Mouse (Mus musculus): ENCODE results near the gene Akap13.

Akap13 gene

DNA sequence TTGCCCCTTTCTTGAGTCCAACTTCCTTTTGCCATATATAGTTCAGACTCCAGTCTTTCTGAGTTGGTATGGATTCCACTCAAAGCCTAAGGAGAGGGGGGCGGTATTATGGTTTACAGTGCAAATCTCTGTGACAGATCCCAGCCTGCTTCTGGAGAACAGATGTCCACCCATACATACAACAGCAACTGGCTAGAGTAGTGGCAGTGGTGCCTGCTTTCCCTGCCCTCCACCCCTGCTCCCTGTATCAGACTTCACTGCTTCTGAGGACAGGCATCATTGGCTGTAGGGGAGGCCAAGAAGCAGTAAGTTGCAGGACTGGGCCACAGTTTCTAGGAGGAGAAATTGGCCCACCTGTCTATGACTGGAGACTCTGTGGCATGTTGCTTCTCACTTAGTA lies 102.9 kb downstream of the Akap13 start:
- DNase-seq (ENCODE audit: low read depth, low spot score), result no peak

DNA sequence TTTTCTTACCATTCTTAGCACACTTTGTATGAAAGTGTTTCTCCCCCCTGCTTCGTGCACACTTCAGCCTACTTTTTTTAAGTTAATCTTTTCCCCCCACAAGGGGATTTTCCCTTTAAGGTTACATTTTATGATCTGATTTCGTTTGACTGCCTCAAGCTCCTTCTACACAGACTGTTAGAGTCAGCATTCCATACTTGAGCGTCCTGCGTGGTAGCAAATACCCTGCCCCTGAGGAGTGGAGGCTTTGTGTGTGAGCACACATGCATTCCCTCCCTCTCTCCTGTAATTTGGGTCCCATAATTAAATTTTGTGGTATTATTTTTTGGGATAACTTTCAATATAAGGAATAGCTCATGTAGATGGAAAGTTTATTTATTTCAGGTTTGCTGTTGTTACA lies 103.8 kb downstream of the Akap13 start:
- no peak for DNase-seq (ENCODE audit: low read depth, low spot score)

DNA sequence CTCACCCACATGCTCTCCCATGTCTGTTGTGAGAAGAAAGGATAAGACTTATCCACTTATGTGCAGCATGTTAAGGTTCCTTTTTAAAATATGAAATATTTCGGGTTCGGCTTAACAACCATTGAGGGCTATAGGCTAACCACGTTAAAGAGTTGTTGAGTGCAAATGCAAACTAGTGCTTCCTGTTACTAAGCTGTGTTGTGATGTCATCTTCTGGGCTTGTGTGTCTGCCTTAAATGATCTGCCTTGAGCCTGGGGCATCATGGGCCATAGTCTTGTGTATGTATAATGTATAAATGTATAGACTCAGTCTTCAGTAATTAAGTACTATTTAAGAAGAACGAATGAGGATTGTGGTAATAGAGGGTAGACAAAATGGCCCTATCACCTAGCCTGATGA lies 104.6 kb downstream of the Akap13 start:
- no peak for DNase-seq (ENCODE audit: low read depth, low spot score)

GRCm38 (mm10) chr7:75560566-75560965 lies 105.2 kb downstream of the Akap13 start:
- DNase-seq (ENCODE audit: low read depth, low spot score), result no peak

DNA sequence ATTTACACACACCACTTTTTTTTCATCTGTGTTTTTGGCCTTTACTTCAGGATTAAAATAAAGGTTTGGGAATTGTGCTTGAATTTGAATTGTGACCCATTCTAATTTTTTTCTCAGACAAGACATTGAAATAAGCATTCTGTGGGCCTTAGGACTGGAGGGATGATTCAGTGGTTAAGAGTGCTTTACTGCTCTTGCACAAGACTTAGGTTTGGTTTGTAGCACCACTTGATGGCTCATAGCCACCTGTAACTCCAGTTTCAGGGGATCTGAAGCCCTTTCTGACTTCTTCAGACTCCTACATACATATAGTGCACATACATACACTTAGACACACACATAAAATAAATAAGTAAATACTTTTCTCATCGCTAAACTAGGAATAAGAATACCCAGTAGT lies 105.8 kb downstream of the Akap13 start:
- DNase-seq (ENCODE audit: low read depth, low spot score), result no peak

DNA sequence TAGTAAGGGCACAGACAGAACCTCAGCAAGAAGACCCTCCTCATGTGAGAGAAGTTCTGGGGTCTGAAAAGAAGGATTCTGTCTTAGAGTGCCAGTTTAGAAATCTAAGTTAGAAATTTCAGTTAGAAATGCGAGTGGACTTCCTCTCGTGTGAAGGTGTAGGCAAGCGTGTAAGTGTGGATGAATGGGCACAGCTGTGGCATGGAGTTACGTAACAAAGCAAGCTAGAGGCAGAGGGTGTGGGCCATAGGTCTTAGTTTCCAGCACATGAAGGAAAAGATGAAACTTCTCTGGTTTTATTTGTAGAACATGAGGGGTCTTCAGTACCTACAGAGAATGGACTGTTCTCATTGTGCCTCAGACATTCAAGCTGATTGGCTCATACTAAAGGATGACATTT lies 112.9 kb downstream of the Akap13 start:
- no peak for DNase-seq (ENCODE audit: low read depth, low spot score)

DNA sequence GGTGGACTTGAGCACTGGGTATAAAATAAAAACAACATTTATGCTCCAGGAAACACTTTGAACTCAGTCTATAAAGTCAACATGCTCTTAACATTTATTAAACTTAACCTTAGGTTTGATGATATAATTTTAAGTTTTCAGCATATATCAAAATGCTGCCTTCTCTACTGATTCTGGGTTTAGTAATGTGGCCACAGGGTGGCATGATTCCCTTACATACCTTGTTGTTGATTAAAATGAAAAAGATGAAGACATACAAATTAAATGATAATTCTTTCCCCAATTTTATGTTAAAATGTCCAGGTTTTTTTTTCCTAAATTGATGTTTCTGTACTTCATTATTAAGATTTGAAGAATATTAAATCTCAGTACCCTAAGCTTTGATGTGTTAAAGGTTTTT lies 113.5 kb downstream of the Akap13 start:
- no peak for DNase-seq (ENCODE audit: low read depth, low spot score)

GRCm38 (mm10) chr7:75570218-75570617 lies 114.9 kb downstream of the Akap13 start:
- DNase-seq (ENCODE audit: low read depth, low spot score), result no peak

DNA sequence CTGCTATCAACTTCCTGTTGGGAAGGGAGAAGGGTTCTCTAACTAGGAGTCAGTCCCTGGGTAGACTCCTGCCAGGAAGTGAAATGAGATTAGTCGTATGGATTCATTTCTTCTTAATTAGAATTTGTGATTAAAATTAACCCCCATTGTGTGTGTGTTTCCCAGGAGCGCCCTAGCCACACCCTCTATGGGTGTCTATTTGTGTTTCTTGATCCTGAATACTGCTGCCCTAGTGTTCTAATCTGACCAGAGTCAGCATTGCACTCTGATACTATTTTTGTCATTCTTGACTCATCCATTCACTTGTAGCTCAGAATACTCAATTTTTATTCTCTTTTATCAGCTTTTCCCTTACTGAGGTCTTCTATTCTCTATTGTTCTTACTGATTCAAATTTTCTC lies 115.7 kb downstream of the Akap13 start:
- DNase-seq (ENCODE audit: low read depth, low spot score), result no peak

GRCm38 (mm10) chr7:75572127-75572526 lies 116.8 kb downstream of the Akap13 start:
- no peak for DNase-seq (ENCODE audit: low read depth, low spot score)

- DNase-seq (ENCODE audit: low read depth, low spot score), result peak; percentile 30
Measured at GRCm38 (mm10) chr7:75575120-75575649, 119.9 kb downstream of the Akap13 start.

- no peak for DNase-seq (ENCODE audit: low read depth, low spot score)
Measured at GRCm38 (mm10) chr7:75575800-75576585, 120.7 kb downstream of the Akap13 start.

GRCm38 (mm10) chr7:75576851-75577250 lies 121.5 kb downstream of the Akap13 start:
- DNase-seq (ENCODE audit: low read depth, low spot score), result no peak

- DNase-seq (ENCODE audit: low read depth, low spot score), result no peak
Measured at GRCm38 (mm10) chr7:75577353-75577752, 122.0 kb downstream of the Akap13 start.

DNA sequence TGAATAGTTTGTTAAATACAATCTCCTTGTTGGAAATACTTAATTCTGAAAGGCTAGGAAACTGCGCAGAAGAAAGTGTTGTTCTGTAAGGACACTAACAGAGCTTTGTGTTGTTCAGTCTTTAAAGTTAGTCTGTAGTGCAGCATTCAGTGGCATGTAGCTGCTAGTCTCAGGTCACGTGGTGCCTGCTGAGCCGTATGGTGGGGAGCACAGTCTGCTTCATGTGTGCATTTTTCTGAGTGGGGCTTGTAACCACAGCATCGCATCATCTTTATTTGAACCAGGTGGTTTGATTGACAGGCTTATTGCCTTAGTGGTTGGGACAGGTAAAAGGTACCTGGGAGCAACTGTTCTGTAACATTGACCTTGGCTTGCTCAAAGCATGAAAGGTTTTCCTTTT lies 123.3 kb downstream of the Akap13 start:
- DNase-seq (ENCODE audit: low read depth, low spot score), result no peak

GRCm38 (mm10) chr7:75582091-75582490 lies 126.8 kb downstream of the Akap13 start:
- DNase-seq (ENCODE audit: low read depth, low spot score), result no peak

DNA sequence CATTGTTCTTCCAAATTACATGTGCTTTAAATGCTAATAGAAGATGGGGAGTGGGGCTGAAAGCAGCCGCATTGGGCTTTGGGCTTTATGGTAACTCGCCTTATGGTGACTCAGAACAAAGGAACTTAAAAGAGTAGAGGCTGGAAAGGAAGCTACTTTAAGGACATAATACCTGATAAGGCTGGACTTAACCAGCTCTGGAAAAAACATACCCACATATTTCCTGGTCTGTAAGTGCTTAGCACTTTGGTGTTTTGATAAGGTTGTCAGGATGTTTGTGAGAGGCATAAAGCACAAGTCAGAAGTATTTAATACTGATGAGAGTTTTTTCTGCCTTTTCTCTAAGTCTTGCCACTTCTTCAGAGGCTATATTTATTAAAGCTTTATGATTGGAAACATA lies 128.8 kb downstream of the Akap13 start:
- no peak for DNase-seq (ENCODE audit: low read depth, low spot score)

- no peak for DNase-seq (ENCODE audit: low read depth, low spot score)
Measured at GRCm38 (mm10) chr7:75585409-75585808, 130.1 kb downstream of the Akap13 start.

DNA sequence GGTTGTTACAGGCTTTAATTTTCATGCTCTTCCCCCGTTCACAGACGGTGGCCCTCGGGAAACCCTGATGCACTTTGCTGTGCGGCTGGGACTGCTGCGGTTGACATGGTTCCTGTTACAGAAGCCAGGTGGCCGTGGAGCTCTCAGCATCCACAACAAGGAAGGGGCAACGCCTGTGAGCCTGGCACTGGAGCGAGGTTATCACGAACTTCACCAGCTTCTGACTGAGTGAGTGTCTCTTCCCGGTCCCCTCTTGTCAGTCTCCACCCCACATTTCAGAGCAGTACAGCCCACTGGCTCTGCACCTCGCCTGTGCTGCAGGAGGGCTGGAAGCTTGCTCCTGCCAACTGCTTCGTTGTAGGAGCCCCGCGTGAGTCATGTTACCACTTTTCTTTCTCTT lies 130.8 kb downstream of the Akap13 start:
- DNase-seq (ENCODE audit: low read depth, low spot score), result no peak

DNA sequence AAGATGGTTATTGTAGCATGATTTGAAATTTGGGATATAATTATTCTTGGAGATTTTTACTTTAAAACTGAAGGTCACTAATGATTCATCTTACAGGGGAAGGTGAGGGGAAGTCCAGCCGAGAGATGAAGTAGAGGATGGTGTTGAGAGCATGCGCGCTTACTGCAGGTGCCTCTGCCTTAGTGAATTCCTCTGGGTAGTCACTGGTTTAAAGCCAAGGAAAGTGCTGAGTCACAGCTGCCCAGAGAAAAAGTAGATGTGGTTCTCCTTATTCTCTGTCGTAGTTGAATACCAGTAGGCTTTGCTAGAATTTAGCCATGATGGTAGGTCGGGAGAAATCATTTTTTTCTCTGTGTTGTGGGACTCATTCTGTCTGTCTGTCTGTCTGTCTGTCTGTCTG lies 132.4 kb downstream of the Akap13 start:
- DNase-seq (ENCODE audit: low read depth, low spot score), result no peak

GRCm38 (mm10) chr7:75589304-75589973 lies 134.1 kb downstream of the Akap13 start:
- no peak for DNase-seq (ENCODE audit: low read depth, low spot score)

GRCm38 (mm10) chr7:75591961-75592360 lies 136.6 kb downstream of the Akap13 start:
- DNase-seq (ENCODE audit: low read depth, low spot score), result no peak

GRCm38 (mm10) chr7:75594801-75595200 lies 139.5 kb downstream of the Akap13 start:
- no peak for DNase-seq (ENCODE audit: low read depth, low spot score)
